Mouse (Mus musculus): ENCODE results near the gene Gm3278. TPM values are rescaled to one million over a fixed set of nuclear protein-coding genes. Genes with fewer than 3 reads are reported as not detected.

Gm3278 gene
- polyA plus RNA-seq (2017; shearing (Covaris generic)), result not detected

GRCm38 (mm10) chr14:4892116-4892515 is at the start of gene Gm3278:
Gm3278 (plus strand) TSS chr14:4892416.

GRCm38 (mm10) chr14:4855299-4855980 is 36.8 kb upstream of the Gm3278 start, which contains the start of gene Gm3264:
Gm3264 (plus strand) TSS chr14:4855576.

Other genes with a start within 250 kb of the Gm3278 start
- not detected for gene Gm3239, start 228.2 kb upstream of the Gm3278 start, polyA plus RNA-seq (2017; shearing (Covaris generic))
- not detected for gene Gm7876, start 183.2 kb upstream of the Gm3278 start, polyA plus RNA-seq (2017; shearing (Covaris generic))
- 2.0 TPM for gene Gm3252, start 165.6 kb upstream of the Gm3278 start, polyA plus RNA-seq (2017; shearing (Covaris generic))
- gene Gm9602, start 116.1 kb upstream of the Gm3278 start, polyA plus RNA-seq (2017; shearing (Covaris generic)), result not detected
- not detected for gene Gm3269, start 54.3 kb upstream of the Gm3278 start, polyA plus RNA-seq (2017; shearing (Covaris generic))
- gene Gm3264, start 36.8 kb upstream of the Gm3278 start, polyA plus RNA-seq (2017; shearing (Covaris generic)), result 1.6 TPM
- 0.24 TPM for gene Gm8297, start 91.5 kb downstream of the Gm3278 start, polyA plus RNA-seq (2017; shearing (Covaris generic))
- not detected for gene Gm3298, start 123.5 kb downstream of the Gm3278 start, polyA plus RNA-seq (2017; shearing (Covaris generic))
- not detected for gene 4930555G01Rik, start 158.2 kb downstream of the Gm3278 start, polyA plus RNA-seq (2017; shearing (Covaris generic))
- 8.3 TPM for gene Gm8281, start 178.6 kb downstream of the Gm3278 start, polyA plus RNA-seq (2017; shearing (Covaris generic))
- not detected for gene Gm8279, start 239.1 kb downstream of the Gm3278 start, polyA plus RNA-seq (2017; shearing (Covaris generic))